Mouse (Mus musculus): ENCODE results near the gene Gpr62.

- TF ChIP-seq CTCF (IDR thresholded peaks at IDR 0.05; ENCODE audit: borderline replicate concordance, insufficient read depth, low read length) (no peak), POLR2A (IDR thresholded peaks at IDR 0.05; ENCODE audit: low read depth, low read length) (no peak)
Observed at GRCm38 (mm10) chr9:106475663-106476001, 9.9 kb upstream of the Gpr62 start, which contains the start of gene Rrp9.
